Mouse (Mus musculus): ENCODE data around the gene Kif2c.
A peak's percentile ranks its signal among the peaks of the same experiment; 100 is the strongest.

Gene Kif2c

DNA sequence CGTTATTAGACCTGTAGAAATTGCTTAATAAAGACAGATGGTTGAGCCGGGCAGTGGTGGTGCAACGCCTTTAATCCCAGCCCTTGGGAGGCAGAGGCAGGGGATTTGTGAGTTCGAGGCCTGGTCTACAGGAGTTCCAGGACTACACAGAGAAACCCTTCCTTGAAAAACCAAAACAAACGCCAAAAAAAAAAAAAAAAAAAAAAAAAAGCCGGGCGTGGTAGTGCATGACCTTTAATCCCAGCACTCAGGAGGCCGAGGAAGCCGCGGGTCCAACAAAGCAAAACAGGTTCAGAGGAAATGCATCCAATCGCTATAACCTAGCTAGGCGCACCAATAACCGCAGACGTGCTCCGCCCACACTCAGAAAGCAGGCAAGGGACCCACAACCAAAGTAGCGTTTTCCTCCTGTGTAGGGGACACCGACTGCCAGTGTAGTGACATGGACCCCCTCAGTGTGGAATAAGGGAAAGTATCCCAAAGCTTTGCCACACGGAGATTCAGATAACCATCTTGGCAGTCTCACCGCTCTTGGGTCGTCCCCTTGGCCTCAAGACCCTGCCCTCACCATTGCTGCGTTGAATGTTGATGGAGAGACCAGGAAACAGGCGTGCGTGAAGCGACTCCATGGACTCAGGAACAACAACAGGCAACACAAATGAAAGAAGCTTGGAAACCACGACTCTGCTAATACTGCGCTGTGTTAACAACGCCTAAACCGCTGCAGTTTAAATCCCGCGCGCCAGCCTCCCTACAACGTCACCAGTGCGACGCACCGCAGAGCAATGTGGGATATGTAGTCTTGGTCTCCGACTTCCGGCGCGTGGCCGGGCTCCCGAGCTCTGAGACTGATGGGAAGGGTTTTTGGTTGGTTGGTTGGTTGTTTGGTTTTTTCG, at the start of gene Kif2c:
TSS of gene Kif2c (minus strand) at position 777 of the 896 bp plus-strand sequence.
- ATAC-seq (ENCODE audit: low TSS enrichment), result peak; percentile 100

DNA sequence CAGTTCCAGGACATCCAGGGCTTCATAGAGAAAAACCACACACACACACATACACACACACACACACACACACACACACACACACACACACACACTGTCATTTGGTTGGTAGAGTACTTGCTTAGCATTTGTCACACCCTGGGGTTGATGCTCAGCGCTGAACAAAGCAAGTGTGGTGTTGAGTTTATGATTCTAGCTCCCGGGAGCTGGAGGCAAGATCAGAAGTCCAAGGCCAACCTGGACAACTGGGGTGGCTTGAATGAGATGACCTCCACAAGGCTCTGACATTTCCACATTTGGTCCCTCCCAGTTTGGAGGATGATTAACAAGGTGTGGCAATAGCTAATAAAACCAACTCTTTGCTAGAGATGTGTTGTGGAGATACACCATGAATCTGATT, 48.8 kb upstream of the Kif2c start:
- ATAC-seq (ENCODE audit: low TSS enrichment), result no peak

DNA sequence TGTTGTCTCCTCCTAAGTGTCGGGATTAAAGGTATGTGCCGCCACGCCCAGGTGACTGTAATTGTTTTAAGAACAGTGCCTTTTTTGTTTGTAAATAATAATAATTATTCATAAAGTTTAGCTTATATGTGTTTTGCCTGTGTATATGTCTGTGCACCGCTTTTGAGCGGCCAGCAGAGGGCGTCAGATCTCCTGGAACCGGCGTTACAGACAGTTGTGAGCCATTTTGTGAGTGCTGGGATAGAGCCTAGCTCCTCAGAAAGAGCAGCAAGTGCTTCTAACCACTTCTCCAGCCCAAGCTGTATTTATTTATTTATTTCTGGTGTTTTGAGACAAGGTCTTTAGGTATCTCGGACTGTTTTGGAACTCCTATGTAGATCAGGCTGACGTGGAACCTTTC, 47.9 kb upstream of the Kif2c start:
- ATAC-seq (ENCODE audit: low TSS enrichment), result no peak

DNA sequence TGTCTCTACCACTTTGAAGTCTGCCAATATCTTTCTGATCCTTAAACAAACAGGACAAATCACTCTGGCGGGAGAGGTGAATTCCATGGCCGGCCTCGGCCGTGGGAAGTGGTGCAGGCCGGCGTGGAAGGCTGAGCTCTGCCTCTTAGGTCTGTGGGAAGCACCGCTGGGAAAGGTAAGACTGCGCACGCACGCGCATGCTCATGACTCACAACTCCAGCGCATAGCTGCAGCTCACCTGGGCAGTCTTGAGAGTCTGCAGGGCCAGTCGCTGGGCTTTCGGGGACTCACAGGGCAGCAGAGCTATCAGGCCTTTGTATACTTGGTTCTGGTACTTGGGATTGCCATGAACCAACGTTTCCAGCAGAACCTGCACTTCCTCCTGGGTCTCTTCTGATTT, 47.2 kb upstream of the Kif2c start:
- ATAC-seq (ENCODE audit: low TSS enrichment), result no peak

DNA sequence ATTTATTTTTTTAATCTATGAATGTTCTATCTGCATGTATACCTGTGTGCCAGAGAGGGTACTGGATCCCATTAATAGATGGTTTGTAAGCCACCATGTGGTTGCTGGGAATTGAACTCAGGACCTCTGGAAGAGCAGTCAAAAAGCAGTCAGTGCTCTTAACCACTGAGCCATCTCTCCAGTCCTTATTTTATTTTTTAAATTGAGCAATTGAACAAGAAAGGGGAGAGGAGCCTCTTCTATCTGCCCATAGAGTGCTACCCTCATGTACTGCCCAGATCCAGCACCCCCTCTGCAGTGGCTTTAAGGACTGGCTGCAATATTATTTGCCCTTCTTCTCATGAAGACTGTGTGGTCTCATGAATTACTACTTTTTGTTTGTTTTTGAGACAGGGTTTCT, 42.8 kb upstream of the Kif2c start:
- no peak for ATAC-seq (ENCODE audit: low TSS enrichment)

DNA sequence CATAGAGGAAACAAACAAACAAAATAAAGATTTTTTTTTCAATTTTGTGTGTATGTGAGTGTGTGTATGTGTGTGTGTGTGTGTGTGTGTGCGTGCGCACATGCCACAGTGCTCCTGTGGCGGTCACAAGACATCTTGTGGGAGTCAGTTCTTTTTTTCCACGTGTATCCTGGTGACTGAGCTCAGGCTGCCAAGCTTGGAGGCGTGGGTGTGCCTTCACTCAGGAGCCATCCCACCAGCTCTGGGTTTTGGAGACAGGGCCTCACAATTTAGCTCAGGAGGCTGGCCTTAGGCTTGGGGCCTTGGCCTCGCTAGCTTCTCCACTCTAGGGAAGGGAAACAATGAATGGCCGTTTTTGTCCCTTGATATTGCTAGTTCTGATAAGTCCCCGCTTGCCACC, 41.7 kb upstream of the Kif2c start:
- peak; percentile 64; the same call in 1 of the 2 replicates for ATAC-seq (ENCODE audit: low TSS enrichment)

DNA sequence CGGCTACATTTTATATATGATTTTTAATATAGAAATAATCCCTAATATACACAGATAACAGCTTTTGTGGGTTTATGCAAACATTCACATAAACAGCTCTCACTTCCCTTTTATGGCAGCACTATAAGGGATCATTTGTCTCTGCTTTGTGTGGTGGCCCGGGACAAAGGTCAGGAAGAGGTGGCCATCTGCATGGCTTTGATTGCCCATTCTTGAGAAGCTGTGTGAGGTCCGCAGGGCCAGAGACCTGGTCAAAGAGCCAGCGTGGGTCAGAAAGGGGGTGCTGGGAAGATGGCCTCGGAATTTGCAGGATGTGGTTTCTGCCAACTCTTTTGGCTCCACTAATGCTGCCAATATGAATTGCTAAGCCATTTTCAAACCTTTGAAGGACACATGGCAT, 40.6 kb upstream of the Kif2c start:
- no peak for ATAC-seq (ENCODE audit: low TSS enrichment)

DNA sequence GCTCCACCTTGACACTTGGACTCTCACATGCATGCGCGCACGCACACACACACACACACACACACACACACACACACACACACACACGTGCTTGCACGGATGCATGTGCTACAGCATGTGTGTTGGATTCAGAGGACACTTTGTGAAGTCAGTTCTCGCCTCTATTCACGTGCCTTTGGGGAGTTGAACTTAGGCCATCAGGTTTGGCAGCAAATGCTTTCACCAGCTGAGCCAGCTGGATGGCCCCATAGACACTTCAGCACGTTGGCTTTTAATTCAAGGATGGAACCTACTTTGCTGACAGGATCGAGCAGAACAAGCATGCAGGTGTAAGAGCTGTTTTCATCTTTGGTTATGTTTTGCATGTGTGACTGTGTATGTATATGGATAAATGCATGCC, 39.4 kb upstream of the Kif2c start:
- no peak for ATAC-seq (ENCODE audit: low TSS enrichment)

DNA sequence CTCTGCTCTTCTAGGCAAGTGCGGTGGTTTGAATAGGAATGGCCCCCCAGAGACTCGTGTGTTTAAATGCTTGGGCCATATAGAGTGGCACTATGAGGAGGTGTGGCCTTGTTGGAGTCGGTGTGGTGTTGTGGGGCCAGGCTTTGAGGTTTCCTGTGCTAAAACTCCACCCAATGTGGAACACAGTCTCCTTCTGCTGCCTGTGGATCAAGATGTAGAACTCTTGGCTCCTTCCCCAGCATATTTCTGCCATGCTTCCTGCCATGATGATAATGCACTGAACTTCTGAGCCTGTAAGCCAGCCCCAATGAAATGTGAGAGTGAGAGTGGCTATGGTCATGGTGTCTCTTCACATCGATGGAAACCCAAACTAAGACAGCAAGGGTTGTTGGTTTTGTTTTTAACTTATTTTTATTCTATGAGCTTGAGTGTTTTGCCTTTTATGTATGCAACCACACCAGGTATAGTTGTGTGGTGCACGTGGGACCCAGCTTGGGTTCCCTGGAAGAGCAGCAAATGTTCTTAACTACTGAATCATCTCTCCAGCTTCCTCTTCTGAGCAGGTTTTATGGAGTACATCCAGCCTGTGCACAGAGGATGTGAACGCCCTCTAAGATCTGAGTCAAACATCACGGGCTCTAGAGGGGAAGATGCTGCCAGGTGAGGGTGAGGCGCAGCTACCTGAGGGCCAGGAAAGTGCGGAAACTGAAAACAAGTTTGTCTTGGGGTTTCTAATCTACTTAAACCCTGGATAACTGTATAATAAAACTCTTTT, 38.5 kb upstream of the Kif2c start:
- no peak for ATAC-seq (ENCODE audit: low TSS enrichment)

DNA sequence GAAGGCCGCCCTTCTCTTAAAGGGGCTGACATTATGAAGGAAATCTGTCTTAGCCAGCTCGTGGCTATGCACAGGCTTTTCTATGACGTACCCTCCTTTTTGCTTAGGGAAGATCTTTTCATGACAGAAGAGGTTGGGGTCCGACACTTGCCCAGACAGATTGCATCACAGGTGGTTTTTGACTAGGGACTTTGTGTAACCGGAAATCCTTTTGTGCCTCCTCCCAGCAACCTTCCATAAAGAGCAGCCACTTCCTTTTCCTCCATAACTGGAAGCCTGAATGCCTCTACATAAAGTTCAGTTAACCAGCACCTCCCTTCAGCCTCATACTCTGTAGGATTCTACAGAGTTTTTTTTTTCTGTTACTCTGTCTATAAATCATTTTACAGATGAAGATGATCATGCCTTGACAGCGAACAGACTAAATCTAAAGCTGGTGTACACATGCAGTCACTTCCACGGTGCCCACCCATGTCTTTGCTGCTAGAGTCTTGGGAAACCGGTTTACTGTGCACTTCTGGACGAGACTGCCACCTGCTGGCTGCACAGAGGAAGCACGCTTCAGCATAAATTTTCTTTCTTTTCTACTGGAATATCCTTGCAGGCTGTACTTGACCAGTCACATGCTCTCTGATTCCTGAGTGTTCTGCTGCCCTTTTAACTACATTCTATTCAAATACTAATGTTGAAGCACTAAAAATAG, 36.2 kb upstream of the Kif2c start:
- peak; percentile 58; the same call in 1 of the 2 replicates for ATAC-seq (ENCODE audit: low TSS enrichment)

DNA sequence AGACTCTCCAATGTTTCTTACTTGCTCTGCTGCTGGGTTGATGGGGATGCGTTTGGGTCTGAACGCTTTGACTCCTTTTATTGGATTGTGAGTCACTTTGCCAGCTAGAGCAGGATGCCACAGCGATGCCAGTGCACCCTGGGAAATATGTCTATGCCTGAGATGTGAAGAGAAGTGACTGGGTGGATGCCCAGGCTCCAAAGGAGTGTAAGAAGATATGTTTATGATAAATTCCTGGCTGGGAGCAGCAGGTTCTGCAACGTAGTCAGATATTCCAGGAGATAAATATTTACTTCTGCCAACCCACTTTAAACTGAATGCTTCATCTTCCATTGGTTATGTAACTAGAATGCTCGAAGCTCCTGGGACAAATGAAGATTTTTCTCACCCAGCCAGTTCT, 34.6 kb upstream of the Kif2c start:
- peak; percentile 78 for ATAC-seq (ENCODE audit: low TSS enrichment)

DNA sequence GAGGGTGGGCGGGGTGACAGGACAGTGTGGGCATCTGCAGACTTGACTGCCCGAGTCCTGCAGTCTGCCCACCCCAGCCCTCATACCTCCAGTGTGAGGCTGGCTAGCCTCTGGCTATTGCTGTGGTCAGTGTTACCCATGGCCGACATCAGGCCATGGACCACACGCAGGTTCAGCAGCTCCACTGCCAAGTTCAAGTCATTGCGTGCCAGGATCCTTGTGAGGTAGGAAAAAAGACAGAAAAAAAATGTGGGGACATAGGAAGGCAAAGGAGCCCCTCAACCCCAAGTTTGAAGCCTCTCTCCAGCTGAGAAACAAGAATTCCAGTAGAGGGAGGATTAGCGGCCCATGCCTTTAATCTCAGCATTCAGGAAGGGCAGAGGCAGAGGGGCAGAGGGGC, 31.8 kb upstream of the Kif2c start:
- ATAC-seq (ENCODE audit: low TSS enrichment), result no peak

DNA sequence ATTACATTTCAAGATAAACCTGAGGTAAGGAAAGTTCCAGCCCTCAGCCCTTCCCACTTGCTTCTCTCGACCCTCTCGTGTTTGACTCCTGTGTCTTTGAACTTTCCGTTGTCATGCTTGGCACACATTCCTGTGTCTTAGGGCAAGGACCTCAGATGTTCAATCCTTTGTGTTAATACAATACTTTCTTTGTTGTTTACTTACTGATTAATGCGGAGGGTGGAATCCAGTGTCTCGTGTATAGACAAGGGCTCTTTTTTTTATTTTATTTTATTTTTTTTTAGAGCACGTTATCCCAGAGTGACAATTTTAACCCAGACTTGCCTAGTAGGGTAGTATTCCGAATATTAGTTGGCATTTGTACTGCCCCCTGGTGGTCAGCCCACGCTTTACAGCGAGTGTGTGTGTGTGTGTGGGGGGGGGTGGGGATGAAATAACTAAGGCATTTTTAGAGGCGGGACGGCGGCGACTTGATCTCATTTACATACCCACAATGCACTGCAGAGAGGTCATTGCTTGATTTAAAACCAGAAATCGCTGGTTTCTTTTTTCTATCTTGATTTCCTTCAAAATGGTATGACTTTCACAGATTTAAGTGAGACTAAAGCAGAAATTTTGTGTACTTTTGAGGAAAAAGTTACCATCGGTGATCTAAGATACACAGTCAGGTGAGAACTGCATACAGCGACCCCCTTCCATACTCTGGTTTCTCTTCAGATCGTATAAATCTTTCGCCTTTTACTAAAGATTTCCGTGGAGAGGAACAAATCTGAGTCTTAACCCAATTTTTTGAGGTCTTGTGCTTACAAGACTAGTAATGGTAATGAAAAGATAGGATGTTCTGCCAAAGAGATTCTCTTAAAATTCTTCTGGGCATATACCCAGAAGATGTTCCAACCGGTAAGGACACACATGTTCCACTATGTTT, 28.0 kb upstream of the Kif2c start:
- no peak for ATAC-seq (ENCODE audit: low TSS enrichment)

DNA sequence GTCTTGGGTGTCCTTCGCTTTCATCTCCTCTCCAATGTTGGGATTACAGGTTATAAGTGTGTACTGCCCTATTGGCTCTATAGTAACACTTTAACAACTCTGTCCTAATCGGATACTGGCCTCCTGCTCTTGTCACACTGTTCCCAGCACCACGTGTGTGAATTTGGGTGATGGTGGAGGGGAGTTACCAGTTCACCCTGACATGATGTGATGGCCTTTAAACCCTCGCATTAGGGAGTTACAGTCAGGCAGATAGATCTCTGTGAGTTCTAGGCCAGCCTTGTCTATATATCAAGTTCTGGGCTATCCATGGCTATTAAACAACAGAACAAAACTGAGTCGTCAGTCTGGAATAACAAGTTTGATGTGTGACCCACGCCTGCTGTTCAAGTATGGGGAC, 27.2 kb upstream of the Kif2c start:
- no peak for ATAC-seq (ENCODE audit: low TSS enrichment)

DNA sequence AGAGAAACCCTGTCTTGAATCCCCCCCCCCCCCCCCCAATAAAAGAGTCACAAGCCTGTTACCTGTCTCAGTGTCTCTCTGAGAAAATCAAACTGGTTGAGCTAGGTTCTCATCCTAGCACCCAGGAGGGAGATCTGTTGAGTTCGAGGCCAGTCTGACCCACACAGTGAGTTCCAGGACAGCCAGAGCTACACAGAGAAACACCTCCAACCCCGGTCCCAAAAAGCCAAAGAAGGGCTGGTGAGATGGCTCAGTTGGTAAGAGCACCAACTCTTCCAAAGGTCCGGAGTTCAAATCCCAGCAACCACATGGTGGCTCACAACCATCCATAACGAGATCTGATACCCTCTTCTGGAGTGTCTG, 20.5 kb upstream of the Kif2c start:
- no peak for ATAC-seq (ENCODE audit: low TSS enrichment)

DNA sequence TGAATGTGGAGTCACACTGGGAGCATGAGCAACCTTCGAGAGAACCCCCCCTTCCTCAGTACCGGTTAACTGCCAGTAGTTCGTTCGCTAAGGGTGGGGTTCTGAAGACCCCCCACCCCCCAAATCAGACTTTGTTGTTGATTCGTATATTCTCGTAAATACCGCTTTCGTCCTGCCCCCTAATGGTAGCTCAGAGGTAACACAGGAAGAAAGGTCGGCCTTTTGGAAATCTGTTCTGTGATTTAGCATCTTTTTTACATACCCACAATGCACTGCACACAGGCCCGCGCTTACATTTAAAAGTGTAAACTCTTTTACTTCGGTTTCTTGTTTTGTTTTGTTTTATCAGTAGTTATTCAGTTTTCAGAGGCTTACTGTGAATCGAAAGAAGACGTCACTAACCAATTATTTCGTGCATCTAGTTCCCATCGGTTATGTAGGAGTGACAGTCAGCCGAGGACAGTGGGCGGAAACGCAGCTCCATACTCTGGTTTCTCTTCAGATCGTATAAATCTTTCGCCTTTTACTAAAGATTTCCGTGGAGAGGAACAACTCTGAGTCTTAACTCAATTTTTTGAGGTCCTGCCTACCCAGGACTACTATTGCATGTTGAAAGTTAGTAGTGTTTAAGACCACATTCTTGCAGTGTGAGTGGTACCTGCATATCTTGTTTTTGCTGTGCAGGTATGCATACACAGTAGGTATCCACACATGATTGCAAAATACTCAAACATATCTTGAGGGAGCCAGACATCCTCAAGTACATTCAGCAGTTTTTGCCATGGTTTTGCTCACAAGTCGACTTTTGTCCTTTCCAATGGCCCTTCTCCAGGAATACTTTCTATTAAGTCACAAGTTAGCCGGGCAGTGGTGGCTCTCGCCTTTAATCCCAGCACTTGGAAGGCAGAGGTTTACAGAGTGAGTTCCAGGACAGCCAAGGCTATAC, 19.9 kb upstream of the Kif2c start:
- peak; percentile 34; the same call in 1 of the 2 replicates for ATAC-seq (ENCODE audit: low TSS enrichment)

DNA sequence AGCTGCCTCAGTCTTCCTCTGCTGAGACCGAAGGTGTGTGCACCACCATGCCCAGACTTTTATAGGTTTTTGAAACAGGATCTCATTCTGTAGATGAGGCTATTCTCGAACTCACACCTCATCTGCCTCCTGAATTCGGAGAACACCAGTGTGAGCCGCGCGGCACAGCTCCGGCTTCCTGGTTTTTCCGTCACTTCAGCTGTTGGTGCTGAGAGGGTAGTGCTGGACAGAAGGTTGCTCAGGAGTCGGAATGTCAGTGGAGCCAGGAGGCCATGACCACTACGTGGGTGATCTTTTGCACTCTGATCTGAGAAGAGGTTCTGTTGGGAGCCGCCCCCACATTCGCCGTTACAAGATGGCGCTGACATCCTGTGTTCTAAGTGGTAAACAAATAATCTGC, 9.4 kb upstream of the Kif2c start:
- no peak for ATAC-seq (ENCODE audit: low TSS enrichment)

DNA sequence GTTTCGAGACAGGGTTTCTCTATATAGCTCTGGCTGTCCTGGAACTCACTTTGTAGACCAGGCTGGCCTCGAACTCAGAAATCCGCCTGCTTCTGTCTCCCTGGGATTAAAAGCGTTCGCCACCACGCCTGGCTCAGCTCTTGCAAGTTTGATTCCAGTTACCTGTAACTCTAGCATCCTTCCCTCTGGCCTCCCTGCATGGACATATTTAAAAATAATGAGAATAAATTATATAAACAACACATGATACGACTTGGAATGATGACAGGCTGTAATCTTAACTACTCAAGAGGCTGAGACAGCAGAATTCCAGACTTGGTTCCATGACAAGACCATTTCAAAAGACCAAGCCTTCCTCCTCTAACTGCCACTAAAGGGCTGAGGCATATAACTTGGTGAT, 8.2 kb upstream of the Kif2c start:
- no peak for ATAC-seq (ENCODE audit: low TSS enrichment)

DNA sequence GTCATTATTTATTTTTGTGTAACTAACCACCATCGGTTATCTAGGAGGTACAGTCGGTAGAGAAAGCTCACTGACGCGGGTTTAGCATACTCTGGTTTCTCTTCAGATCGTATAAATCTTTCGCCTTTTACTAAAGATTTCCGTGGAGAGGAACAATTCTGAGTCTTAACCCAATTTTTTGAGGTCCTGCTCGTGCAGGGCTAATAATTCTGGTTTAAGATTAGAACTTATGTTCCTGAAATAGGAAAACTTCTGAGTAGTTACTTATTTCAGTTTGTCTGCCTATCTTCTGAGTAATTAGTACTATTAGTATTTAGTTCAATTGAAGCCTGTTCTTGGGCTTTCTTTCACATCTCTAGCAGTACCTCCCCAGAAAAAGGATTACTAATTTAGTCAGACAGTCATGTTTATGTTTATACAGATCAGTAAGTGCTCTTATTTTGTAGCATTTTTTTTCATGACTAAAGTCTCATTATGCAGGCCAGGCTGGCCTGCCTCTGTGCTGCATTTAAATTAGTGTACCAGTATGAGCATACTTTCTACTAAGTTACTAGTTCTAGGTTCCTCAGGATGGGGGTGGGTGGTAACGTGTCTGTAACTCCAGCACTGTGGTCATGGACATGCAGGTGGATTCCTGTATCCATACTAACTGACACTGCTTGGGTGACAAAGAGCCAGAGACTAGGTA, 7.6 kb upstream of the Kif2c start:
- peak; percentile 73 for ATAC-seq (ENCODE audit: low TSS enrichment)
